Mouse (Mus musculus): ENCODE measurements around the gene Cyp1a2. TPM values are rescaled to one million over a fixed set of nuclear protein-coding genes. Genes with fewer than 3 reads are reported as not detected.
"Not testable (repeated sequence)": the region's sequence is repeated elsewhere in the genome, so short reads cannot be mapped to it uniquely, and the experiment has no call there.

Cyp1a2 gene
- total RNA-seq (2014; fragmentation: Nextera tagmentation) (not detected in 2 replicates), total RNA-seq (2017) (not detected in 2 replicates)

DNA sequence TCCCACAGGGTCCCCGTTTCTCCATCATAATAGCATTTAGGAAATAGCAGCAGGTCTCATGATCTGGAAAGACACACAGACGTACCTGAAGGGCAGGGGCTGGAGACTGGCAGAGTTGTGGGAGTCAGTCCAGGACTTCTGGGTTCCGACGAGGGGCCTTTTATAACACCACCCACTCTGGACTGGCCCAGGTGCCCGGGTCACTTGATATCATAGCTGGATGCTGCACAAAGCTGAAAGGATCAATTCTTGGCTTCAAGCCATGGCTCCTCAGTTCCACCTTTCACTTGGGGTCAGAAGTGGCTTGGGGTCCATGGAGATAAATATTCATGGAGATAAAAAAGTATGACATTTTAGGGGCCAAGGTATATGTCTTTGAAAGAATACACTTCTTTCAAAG is at the start of gene Cyp1a2:
Gene Cyp1a2, minus strand, starts transcription at position 184 of the 400 bp plus-strand sequence.
- ATAC-seq (replicated peaks; ENCODE audit: poor library complexity, severe bottlenecking), result no peak

DNA sequence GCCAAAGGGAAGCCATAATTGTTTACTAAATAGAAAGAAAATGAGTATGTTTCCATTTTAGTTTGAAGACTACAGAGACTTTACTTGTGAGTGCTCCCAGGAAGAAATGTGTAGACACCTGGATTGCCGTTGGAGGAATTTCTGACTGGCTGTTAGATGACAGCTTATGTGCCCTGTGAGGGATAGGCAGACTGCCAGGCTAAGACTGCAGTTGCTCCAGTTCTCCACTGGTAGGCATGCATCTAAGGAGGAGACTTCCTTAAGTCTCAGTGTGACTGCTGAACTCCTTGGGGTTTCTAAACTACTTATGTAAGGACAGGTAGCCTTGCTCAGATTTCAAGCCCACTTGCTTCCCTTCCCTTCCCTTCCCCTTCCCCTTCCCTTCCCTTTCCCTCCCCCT is 44.8 kb upstream of the Cyp1a2 start:
- no peak for ATAC-seq (replicated peaks; ENCODE audit: poor library complexity, severe bottlenecking)

DNA sequence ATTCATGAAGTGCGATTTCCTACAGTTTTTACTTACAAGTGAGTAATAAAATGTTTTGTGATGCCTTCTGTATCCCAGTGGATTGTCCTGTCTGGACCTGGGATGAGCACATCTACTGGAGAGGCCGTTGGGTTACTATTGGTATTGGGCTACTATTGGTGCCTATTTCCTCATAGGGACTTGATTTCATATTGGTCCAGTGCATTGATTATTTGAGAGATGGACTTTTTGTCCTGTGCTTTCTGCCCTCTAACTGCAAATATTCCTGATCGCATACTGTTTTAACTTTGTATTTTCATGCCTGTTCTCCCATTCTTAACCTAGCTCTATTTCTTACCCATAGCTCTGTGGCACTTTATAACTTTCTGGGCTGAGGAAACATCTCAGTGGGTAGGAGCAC is 41.2 kb upstream of the Cyp1a2 start:
- ATAC-seq (replicated peaks; ENCODE audit: poor library complexity, severe bottlenecking), result no peak

DNA sequence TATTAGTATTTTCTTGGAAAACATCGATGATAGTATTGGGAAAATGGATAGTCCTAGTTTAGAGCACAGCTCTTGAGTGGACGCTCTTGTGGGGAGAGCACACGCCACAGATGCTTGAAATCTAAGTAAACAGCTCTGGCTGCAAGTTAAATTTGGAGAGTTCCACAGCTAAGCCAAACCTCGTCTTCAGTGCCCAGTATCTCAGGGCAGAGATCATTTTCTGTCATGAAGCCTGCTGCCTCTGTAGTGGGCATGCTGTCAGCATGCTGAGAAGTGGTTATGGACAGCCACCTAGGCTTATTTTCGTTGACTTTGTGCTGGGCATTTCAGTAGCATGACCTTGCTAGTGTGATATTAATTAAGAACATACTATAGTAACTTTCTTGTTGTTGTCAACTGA is 40.3 kb upstream of the Cyp1a2 start:
- ATAC-seq (replicated peaks; ENCODE audit: poor library complexity, severe bottlenecking), result no peak

DNA sequence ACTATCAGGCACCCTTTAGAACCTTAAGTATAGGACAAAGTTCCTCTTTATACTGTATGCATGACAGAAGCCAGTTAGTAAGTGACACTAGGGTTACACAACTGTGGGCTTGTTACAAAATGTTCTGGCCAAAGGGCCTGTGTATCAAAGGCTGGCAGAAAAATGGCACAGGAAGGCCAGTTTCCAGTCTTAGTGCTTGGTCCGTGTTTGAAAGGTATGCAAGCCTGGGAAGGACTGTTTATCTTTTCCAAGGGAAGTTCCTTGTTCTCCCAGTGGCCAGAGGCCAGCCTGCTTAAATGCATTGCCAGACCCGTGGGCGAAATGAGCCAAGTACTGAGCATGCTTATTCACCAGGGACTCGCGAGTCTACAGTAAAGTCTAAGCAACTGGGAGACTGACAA is 39.8 kb upstream of the Cyp1a2 start:
- ATAC-seq (replicated peaks; ENCODE audit: poor library complexity, severe bottlenecking), result peak; percentile 100

DNA sequence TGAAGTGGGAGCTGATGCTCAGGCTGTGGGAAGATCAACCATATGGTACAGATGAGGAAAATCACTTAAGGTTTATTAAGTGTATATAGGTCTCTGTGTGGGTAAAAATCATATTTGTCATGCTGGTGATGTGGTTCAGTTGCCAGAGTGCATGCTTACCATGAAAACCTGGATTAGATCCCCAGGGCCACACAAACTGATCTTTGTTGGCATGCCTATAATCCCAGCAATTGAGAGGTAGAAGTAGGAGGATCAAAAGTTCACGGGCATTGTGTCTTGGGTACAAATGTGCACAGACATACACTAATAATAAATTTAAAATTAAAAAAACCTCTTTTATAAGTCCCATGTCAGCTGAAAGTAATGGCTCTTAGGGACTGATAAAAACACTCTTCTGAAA is 38.9 kb upstream of the Cyp1a2 start:
- ATAC-seq (replicated peaks; ENCODE audit: poor library complexity, severe bottlenecking), result no peak

DNA sequence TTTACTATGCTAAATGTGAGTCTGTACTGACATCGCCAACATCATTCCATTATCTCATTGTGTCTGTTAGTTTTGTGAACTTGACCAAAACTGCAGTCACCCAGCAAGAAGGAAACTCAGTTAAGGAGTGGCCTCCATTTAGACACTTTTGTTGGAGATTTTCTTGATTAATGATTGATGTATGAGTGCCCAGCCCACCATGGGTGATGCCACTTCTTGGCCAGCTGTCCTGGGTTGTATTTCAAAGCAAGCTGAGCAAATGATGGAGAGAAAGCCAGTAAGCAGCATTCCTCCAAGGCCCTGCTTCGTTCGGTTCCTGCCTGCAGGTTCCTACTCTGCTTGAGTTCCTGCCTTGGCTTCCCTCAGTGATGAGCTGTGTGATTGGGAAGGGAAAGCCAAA is 37.2 kb upstream of the Cyp1a2 start:
- ATAC-seq (replicated peaks; ENCODE audit: poor library complexity, severe bottlenecking), result no peak

DNA sequence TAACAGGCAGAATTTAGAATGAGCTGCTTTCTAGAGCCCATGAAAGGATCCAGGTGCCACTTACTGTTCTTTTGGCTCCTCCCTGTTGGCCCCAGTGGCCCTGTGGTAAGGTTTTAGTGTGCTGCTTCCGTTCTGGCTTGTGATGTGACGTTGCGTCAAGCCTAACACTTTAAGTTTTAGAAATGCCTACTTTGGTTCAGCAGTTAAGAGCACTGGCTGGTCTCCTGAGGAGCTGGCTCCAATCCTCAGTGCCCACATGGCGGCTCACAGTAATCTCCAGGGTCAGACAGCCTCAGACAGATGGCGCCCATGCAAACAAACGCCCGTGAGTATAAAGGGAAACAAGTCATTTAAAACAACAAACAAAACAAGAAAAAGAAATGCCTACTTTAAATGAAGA is 34.9 kb upstream of the Cyp1a2 start:
- peak; percentile 43; the same call in 1 of the 2 replicates for ATAC-seq (replicated peaks; ENCODE audit: poor library complexity, severe bottlenecking)

DNA sequence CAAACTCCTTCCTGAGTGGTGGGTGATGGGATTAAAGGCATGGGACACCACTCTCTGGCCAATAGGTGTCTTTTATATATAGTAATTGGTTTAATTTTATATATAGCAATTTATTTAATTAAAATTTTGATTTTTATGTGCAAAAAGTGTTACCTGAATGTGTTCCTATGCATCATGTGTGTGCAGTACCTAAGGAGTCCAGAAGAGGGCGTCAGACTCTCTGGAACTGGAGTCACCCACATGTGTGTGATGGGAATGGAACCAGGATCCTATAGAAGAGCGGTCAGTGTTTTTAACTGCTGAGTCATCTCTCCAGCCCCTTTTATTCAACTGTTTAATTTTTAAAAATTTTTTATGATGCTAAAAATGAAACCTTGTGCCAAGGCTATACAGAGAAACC is 28.7 kb upstream of the Cyp1a2 start:
- no peak for ATAC-seq (replicated peaks; ENCODE audit: poor library complexity, severe bottlenecking)

DNA sequence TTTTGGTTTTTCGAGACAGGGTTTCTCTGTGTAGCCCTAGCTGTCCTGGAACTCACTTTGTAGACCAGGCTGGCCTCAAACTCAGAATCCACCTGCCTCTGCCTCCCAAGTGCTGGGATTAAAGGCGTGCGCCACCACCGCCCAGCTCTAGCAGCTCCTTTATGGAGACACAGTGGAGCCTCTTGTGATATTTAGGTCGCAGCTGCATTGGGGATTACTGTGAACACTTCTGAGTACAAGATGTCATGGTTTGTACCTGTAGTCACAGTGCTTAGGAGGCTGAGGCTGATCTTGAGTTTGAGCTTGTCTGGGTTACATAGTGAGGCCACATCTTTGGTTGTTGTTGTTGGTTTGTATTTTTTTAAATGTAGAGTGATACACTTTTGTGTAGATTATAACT is 26.7 kb upstream of the Cyp1a2 start:
- not testable (repeated sequence) for ATAC-seq (replicated peaks; ENCODE audit: poor library complexity, severe bottlenecking)

DNA sequence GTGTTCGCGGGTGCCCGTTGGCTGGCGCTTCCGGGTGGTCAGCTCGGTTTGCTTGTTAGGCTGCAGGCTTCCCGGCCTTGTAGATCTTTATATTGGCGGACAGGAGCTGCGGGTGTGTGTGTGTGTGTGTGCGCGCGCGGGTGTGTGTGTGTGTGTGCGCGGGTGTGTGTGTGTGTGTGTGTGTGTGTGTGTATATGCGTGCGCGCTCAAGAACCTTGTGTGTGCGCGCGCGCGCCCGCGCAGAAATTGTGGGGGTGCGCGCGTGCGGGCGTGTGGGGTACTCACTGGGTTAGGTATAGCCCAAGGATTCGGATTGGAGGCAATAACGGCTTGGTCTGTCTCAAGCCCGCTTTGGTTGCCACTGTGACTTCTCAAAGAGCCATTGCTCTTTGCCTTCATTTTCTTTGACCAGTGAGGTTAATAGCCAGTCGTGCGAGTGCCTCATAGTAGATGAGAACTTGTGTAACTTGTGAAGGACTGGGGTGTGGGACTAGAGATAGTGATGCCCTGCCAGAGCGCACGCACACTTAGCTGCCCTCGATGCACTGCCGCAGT is 25.3 kb upstream of the Cyp1a2 start:
- peak; percentile 57; the same call in 1 of the 2 replicates for ATAC-seq (replicated peaks; ENCODE audit: poor library complexity, severe bottlenecking)

DNA sequence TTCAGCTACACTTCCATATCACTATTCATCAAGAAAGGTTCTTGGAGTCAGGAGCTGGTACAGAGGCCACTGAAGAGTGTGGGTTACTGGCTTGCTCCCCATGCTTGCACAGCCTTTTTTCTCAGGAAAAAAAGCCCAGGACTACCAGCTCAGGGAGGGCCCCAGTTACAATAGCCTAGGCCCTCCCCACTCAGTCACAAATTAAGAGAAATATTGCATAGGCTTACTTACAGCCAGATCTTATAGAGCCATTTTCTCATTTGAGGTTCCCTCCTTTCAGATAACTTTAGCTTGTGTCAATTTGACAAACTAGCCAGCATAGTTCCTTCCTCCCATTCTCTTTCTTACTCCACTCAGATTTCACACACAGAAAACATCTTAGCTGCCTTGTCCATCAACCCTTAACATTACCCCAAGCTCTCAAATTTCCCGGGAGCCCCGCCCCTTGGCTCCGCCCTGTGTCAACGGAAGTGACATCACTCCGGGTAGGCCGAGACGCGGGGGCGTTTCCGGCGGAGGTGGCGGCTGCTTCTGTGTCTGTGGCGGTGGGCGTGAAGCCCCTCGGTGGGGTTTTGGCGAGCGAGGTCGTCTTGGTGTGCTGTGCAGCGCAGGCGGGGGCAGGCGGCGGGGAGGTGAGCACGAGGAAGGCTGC is 24.7 kb upstream of the Cyp1a2 start, which contains the start of gene Edc3:
Gene Edc3, plus strand, starts transcription at position 473 of the 652 bp plus-strand sequence.
- ATAC-seq (replicated peaks; ENCODE audit: poor library complexity, severe bottlenecking), result peak; percentile 96

DNA sequence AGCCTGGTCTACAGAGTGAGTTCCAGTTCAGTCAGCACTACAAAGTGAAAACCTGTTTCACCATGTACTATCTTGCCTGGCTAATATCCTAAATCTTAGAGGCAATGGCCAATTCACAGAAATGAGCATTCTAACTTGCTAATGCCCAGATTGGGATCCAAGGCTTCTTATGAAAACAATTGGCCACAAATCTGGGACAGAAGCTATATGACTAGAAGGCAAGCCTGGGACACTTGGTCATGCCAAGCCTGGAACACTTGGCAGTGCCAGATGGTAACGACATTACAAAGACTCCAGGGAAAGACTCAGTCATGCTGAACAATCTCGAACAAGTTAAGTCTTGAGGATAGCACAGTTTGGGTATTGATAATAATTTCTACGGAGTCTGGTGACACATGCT is 23.0 kb upstream of the Cyp1a2 start:
- no peak for ATAC-seq (replicated peaks; ENCODE audit: poor library complexity, severe bottlenecking)

DNA sequence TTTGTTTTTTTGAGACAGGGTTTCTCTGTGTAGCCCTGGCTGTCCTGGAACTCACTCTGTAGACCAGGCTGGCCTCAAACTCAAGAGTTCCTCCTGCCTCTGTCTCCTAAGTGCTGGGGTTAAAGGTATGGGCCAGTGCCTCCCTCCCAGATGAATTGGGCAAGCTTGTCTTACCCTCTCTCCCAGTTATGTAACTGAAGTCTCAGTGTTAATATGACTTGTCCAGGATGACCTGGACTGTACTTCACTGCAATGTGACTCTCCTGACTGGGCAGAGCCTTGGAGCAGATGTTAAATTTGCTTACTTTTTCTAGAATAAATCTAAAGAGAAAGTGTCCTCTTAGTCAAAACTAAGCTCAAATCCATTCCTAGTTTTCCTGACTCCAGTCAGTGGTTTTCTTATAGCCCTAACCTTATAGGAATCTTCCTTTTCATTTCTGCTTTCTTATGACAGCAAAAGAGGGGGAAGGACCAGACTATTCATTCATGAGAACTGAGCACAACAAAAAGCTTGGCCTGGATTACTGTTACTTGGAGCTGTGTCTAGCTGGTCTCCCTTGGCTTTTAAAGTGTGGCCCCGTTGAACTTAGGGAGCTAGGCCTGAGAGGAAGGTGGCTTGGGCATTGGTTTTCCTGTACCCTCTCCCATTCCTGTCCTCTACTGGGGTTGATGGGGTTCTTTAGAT is 15.1 kb upstream of the Cyp1a2 start:
- peak; percentile 61 for ATAC-seq (replicated peaks; ENCODE audit: poor library complexity, severe bottlenecking)

DNA sequence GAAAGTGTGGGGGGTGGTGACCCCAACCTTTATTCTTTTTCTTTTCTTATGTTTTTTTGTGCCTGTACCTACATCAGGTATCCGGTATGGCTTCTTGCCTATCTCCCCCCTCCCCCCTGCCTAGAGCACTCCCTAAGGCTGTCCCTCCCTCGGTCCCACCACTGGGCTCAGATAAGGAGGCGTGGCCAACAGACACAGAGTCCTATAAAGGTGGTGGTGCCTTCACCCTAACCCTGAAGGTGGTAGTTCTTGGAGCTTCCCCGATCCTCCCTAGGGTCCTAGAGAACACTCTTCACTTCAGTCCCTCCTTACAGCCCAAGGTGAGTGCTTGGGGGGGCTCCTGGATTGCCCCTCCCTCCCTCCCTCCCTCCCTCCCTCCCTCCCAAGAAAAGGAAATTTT is 13.9 kb upstream of the Cyp1a2 start:
- no peak for ATAC-seq (replicated peaks; ENCODE audit: poor library complexity, severe bottlenecking)

DNA sequence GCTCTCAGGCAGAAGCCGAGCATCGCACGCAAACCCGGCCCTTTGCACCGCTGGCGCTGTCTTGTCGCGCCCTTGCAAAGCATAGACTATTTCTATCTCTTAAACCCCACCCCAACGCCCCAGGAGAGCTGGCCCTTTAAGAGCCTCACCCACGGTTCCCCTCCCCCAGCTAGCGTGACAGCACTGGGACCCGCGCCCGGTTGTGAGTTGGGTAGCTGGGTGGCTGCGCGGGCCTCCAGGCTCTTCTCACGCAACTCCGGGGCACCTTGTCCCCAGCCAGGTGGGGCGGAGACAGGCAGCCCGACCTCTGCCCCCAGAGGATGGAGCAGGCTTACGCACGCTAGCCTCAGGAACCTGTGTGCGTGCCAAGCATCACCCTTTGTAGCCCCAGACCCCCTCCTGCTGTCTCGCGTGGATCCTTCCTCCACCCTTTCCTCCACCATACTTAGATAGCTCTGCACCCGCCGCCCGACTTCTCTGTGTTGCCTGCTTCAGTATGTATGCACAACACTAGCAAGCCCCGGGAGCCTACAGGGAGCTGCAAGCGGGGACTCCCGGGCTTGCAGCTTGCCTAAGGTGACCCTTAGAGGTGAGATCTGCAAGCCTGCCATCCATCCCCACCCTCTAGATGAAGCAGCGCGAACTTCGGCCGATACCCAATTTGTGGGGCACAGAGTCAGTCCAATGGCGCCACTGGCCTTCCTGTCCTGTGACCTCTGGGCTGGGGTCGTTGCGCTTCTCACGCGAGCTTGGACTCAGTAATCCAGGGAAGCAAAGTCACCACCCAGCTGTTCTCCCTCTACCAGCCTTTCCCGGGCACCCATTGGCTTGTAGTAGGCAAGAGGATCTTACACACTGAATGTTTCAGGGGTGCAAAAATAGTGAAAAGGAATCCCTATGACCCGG is 13.1 kb upstream of the Cyp1a2 start:
- ATAC-seq (replicated peaks; ENCODE audit: poor library complexity, severe bottlenecking), result peak; percentile 38

DNA sequence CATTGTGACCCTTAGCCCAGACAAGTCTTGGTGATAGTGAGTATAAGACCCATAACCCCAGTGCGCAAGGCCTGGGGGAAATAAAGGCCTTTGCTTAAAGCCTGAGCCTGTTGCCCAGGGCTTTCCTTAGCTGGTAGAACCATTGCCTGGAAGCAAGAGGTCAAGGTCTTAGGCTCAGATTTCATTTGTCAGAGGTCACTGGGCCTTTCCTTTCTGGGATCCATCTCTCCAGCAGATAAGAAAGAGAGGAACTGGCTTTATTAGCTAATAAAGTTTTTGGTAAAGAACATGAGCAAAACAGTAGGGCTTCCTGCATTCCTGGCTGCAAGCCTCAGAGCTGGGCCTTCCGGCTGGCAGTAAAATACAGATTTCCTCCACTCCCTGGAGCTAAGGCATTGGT is 10.6 kb upstream of the Cyp1a2 start:
- no peak for ATAC-seq (replicated peaks; ENCODE audit: poor library complexity, severe bottlenecking)

DNA sequence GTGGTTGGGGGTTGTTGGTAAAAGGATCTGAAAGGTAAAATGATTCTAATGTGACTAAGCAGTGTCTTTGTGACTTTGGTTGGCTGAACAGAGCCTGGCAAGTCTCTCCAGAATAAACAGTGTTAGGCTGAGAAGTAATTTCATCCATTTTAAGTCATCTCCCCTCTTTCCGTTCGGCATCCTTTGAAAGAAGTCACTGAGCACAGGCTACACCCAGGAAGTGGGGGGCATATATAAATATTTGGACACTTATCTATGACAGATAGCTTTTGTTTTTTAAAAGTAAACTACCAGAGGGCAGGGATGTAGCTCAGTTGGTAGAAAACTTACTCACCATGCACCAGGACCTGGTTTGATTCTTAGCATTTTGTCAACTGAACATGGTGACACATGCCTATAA is 5.1 kb upstream of the Cyp1a2 start:
- no peak for ATAC-seq (replicated peaks; ENCODE audit: poor library complexity, severe bottlenecking)

DNA sequence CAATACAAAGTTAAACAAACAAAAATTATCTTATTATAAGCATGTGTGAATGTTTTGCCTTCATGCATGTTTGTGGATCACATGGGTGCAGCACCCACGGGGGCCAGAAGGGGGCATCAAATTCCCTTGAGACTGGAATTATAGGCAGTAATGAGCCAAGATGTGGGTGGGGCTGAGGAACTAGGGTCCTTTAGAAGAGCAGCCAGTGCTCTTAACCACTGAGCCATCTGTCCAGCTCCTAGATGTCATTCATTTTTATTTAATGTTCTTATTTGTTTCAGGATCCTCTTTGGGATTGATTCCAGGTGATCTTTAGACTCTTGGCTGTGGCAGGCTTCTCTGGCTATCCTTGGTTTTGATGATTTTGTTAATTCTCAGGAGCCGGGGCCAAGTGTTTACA is 4.7 kb upstream of the Cyp1a2 start:
- ATAC-seq (replicated peaks; ENCODE audit: poor library complexity, severe bottlenecking), result peak; percentile 50; the same call in 1 of the 2 replicates

DNA sequence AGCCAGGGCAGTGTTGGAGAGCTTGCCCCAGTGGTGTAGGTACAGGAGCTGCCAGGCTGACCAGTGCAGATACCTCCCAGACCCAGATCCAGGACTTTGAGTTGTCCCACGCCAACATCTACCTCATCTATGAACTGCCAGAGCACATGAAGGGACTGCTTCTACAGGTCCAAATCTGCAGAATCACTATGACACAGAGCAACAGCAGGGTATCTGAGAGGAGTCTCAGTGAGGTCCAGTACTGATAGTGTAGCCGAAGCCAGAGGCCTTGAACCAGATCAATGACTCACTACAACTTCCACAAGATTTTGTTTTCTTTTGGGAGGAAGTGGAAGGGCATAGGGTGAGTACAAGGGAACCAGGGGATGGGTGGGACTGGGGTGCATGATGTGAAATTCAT is 4.2 kb upstream of the Cyp1a2 start, which contains the start of gene Cyp1a1:
Gene Cyp1a1, plus strand, starts transcription at position 178 of the 400 bp plus-strand sequence.
- no peak for ATAC-seq (replicated peaks; ENCODE audit: poor library complexity, severe bottlenecking)

DNA sequence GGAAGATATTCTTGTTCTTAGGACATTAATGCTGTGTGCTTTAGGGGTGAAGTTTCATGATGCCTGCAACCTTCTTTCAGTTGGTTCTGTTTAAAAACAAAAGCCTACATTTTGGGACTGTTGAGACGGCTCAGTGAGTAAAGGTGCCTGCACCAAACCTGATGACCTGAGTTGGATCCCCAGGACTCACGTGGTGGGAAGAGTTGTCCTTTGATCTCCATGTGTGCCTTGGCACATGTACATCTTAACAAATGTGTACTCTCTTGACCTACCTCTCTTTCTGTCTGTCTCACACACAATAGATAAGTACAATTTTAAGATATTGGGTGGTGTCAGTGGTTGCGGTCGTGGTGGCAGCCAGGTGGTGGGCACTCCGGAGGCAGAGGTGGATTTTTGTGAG is 2.5 kb upstream of the Cyp1a2 start:
- ATAC-seq (replicated peaks; ENCODE audit: poor library complexity, severe bottlenecking), result no peak
